Mouse (Mus musculus): ENCODE measurements at regions not wholly inside any gene's neighbourhood (a gene's known extent, or its start where the extent isn't known, plus 50 kb on each side); places are given as distances from the start of the nearest gene placed in this dataset.

- DNase-seq = no peak
Measured at GRCm38 (mm10) chr6:88964071-88964470, 62.0 kb downstream of the Tpra1 start.

GRCm38 (mm10) chr6:88964911-88965310 lies 62.9 kb downstream of the Tpra1 start:
- peak; percentile 58 to 62 for DNase-seq

GRCm38 (mm10) chr6:88965361-88966226 lies 63.5 kb downstream of the Tpra1 start:
- DNase-seq = no peak

- DNase-seq = no peak
Measured at GRCm38 (mm10) chr6:88966501-88966900, 64.5 kb downstream of the Tpra1 start.

GRCm38 (mm10) chr6:88968842-88969241 lies 66.8 kb downstream of the Tpra1 start:
- no peak for DNase-seq

- peak; percentile 76 to 77 for DNase-seq
Measured at GRCm38 (mm10) chr6:88971729-88972128, 69.7 kb downstream of the Tpra1 start.

- no peak for DNase-seq
Measured at GRCm38 (mm10) chr6:88974457-88974856, 72.4 kb downstream of the Tpra1 start.

- no peak for DNase-seq
Measured at GRCm38 (mm10) chr6:88976581-88976980, 74.5 kb downstream of the Tpra1 start.

GRCm38 (mm10) chr6:88976994-88977393 lies 74.9 kb downstream of the Tpra1 start:
- DNase-seq = no peak

- no peak for DNase-seq
Measured at GRCm38 (mm10) chr6:88978970-88979369, 76.9 kb downstream of the Tpra1 start.

- peak; percentile 54 to 55 for DNase-seq
Measured at GRCm38 (mm10) chr6:88980112-88980511, 78.1 kb downstream of the Tpra1 start.

GRCm38 (mm10) chr6:88981544-88981943 lies 79.5 kb downstream of the Tpra1 start:
- no peak for DNase-seq

GRCm38 (mm10) chr6:88984170-88984569 lies 82.1 kb downstream of the Tpra1 start:
- DNase-seq = no peak

GRCm38 (mm10) chr6:88984863-88985262 lies 82.8 kb downstream of the Tpra1 start:
- DNase-seq = no peak

- DNase-seq = no peak
Measured at GRCm38 (mm10) chr6:88988551-88988950, 86.5 kb downstream of the Tpra1 start.

GRCm38 (mm10) chr6:88989617-88990299 lies 87.7 kb downstream of the Tpra1 start:
- DNase-seq = no peak

GRCm38 (mm10) chr6:88990300-88990685 lies 88.2 kb downstream of the Tpra1 start:
- no peak for DNase-seq

GRCm38 (mm10) chr6:88995077-88995476 lies 93.0 kb downstream of the Tpra1 start:
- no peak for DNase-seq

GRCm38 (mm10) chr6:88998927-88999722 lies 97.1 kb downstream of the Tpra1 start:
- DNase-seq = no peak

GRCm38 (mm10) chr6:89000359-89000758 lies 98.3 kb downstream of the Tpra1 start:
- no peak for DNase-seq

- DNase-seq = no peak
Measured at GRCm38 (mm10) chr6:89003197-89003923, 101.3 kb downstream of the Tpra1 start.

- no peak for DNase-seq
Measured at GRCm38 (mm10) chr6:89005094-89005493, 103.0 kb downstream of the Tpra1 start.

Data from layer of hippocampus, postnatal 36 days (tissue).